Mouse (Mus musculus) adrenal gland, postnatal 25 days (tissue): Measurements from ENCODE around the gene Ly6g6c. TPM values are rescaled to one million over a fixed set of nuclear protein-coding genes. Genes with fewer than 3 reads are reported as not detected.

Source experiments
- DNase-seq: peaks from one replicate; pipeline ENCODE4 v3.0.0; 2021; ENCODE audit warnings: mixed read lengths
- total RNA-seq: library from RNA; stranded (reverse); gene quantifications from 2 replicates; pipeline ENCODE4 v1.2.3, GENCODE M21; 2021

Gene Ly6g6c
- total RNA-seq, 1 experiment from 2014 or later = not detected

DNA sequence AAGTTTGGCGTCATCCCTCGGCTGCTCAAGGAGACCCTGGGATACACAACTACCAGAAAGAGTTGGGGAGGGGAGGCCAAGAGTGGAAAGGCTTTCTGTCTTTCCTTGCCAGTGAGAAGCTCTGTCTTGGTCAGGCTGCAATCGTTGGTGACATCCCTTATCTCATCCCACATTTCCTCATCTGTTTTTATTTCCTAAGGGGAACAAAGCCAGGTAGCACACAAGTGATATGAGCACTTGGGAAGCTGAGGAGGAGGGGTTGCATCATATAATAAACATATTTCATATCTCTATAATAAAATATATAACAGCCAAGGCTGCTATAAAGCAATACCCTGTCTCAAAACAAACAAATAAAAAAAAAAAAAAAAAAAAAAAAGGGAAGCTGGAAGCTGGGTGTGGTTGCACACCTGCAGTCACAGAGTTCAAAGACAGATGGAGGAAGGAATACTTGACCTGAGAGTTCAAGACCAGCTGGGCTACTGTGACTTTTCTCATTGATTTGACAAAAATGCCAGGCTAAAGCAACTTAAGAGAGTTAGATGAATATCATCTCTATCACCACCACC is 18.8 kb downstream of the Ly6g6c start:
- DNase-seq = no peak

DNA sequence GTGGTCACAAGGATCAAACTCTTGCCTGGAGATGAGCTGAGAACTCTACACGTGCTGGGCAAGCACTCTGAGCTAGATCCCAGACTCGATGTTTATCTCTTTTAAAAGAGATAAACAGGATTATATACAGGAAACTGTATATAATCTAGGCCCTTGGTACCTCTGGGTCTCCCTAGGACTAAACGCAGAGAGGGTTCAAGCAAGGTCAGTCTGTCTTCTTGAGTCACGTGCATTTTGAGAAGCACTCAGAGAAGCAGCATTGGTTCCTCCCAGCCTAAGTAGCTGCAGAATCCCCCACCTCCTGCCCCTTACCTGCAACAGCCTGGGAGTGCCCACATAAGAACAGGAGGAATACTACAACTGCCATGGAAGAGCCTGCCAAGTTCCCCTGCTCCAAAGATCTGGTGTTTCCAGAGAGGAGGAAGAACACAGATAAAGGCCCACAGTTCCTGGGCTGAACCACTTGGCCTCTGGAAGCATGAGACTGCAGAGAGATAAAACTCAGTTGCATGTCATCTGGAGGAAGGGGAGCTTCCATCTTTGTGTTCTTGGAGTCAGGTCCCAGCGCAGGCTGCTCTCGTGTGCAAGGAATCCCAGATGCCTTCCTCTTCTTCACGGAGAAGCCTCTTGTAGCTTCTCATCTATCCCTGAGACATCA is 20.1 kb downstream of the Ly6g6c start, which contains the start of gene Ly6g6f:
Ly6g6f (minus strand) TSS at position 403 of the 658 bp plus-strand sequence.
- no peak for DNase-seq

DNA sequence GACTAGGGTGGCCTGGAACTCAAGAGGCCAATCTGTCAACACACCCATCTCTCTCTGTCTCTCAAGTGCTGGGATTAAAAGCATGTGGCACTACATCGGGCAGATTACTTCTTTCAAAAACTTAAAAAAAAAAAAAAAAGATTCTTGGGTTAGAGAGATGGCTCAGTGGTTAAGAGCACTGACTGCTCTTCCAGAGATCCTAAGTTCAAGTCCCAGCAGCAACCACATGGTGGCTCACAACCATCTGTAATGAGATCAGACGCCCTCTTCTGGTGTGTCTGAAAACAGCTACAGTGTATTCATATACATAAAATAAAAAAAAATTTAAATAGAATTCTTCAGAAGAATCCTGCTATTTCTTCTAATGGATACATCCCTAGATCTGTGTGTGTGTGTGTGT is 23.0 kb downstream of the Ly6g6c start:
- DNase-seq = no peak

GRCm38 (mm10) chr17:35088825-35089644 is 23.8 kb downstream of the Ly6g6c start, which contains the start of gene Abhd16a:
Gene Abhd16a, plus strand, starts transcription at chr17:35089263.
- DNase-seq = peak; percentile 93

GRCm38 (mm10) chr17:35090166-35090932 is 25.2 kb downstream of the Ly6g6c start:
- DNase-seq = peak; percentile 23

DNA sequence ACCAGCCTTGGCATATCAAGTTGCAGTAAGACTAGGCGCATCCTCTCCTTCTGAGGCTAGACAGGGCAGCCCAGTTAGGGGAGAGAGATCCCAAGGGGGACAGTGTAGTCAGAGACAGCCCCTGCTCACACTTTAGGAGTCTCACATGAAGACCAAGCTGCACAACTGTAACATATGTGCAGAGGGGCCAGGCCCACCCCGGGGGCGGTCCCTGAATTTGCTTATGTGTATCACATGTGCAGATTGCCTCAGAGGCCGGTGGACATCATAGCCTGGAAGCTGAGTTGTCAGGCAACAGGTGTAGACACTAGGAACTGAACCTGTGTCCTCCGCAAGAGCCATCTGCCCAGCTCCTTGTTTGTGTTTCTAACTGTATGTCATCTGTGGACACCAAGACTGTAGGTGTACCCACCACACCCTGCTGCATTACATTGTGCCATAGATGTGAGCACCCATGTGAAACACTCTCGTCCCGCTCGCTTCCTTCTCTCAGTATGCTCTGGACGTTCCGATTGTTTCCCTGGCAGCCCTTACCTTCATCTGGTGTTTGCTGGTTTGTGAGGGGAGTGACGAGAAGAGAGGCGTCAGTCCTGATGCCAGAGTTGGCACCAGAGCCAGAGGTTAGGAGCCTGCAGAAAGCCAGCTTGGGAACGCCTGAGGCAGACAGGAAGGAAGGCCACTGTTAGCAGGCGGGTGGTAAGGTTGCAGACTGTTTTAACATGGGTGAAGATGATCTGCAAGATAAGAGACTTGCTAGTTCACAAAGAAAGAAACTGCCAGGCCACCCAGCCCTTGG is 27.4 kb downstream of the Ly6g6c start:
- no peak for DNase-seq

DNA sequence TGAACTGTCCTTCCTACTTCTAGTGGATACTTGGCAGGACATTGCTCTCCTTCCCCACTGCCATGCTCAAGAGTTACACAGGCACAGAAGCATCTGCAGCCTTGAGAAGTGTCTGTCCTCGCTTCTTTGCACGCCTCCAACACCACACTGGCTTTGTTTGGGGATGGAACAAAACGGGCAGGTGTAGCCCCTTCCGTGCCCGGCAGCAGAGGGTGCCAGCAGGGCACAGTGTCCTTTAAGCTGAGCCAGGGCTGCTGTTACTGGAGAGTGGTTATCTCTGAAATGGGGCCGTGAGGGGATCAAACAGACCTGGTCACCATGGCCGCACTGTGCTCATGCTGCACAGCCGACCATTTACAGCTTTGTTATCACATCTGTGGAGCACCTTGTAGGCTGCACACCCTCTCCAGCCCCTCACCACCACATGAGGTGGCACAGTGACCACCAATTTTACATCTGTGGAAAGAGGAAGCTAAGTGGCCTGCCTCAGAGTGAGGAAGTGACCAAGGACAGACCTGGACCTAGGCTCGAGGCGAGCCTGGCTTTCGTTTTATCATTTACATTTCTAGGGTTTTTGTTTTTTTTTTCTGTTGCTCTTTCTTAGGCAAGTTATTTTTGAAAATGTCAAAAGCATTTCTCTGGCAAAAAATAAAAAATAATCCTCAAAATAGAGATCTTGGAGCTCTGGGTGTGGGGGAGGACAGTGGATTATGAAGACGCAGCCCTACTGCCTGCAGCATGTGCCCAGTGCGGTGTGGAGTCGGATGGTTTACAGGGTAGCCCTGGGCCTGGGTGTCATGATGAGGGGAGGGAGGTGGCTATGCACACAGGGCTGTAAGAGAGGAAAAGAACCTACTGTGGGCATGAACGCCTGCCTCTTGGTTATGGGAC is 29.5 kb downstream of the Ly6g6c start:
- DNase-seq = no peak

DNA sequence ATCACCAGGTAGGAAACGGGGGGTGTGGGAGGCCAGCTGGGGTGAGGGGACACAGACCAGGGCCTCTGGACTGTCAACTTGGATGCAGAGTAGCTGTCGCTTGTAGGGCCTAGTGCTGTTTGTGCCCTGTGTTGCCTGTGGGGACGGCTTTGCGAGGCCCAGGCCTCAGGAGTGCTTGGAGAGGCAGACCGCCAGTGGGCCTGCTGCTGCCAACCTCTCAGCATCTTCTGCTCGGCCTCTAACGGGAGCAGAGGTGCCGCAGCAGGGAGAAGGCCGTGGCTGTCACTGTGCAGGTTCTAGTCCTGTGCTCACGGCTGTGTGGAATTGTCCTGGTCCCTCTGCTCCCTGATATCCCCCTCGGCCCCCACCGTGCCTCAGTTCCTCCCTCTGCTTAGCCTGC is 31.4 kb downstream of the Ly6g6c start:
- DNase-seq = no peak

GRCm38 (mm10) chr17:35097164-35097655 is 32.0 kb downstream of the Ly6g6c start:
- DNase-seq = no peak

DNA sequence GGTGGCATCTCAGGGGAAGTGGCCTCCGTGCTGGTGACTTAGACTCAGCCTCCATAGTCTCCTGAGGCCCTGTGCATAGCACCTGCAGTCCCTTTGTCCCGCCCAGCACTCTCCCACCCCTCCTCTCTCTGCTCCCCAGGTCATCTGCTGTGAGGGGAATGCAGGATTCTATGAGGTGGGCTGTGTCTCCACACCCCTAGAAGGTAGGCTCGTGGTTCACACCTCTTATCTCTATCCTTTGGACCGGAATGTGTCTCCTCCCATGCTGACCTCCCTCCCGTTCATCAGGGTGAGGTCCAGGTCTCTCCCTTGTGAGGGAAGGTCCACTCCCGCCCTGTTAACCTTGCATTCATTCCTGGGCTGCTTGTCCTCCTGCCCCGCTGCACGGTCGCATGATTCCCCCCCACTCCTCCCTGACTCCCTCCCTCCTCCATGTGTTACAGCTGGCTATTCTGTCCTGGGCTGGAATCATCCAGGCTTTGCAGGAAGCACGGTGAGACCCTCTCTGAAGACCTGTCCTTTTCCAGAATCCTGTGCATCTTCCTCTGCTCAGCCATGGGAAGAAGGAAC is 35.1 kb downstream of the Ly6g6c start:
- no peak for DNase-seq

DNA sequence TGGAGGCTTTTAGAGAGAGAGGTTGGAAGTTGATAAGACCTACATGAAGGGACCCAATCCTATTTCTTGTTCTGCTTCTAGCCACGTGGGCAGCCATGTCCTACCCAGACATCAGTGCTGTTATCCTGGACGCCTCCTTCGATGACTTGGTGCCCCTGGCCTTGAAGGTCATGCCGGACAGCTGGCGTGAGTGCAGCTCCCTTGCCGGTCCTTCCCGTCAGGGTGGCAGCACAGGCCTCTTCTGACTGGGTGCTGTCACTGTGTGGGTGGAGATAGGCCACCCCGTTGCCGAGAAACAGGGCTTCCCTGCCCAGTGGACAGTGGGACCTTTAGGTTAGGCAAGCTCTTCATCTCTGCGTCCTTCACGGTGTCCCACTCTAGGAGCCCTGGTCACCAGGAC is 36.0 kb downstream of the Ly6g6c start:
- DNase-seq = peak; percentile 30

DNA sequence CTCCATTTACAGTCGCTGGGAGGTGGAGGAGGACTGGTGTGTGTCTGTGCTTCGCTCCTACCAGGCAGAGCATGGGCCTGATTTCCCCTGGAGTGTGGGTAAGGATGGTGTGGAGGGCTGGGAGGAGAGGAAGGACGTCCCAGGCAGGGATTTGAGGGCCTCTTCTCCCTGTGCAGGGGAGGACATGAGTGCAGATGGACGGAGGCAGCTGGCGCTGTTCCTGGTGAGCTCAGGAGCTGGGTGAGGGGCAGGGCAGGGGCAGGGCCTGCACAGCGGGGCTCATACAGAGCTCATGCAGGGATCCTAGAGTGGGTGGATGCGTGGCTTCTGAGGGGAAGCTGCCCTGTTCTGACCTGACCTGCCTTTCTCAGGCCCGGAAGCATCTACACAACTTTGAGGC is 37.1 kb downstream of the Ly6g6c start:
- no peak for DNase-seq

DNA sequence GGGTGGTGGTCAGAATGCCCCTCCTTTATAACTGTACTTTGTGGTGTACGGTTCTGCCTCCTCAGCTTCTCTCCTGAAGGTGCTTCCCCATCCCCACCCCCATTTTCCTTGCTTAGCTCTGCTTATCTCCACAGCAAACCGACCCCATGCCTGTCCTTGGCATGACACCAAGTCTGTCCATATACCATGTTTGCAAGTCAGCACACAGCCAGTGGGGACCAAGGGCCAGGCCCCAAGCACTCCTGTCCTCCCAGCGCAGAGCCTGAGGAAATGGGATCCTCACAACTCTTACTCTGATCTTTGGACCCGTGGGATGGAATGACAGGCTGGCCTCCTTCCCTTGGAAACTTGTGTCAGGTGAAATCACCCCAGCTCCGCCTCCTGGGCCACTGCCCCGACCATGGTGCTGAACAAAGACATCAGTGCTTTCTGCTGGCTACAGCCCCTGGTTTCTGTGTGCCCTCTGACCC is 38.1 kb downstream of the Ly6g6c start:
- no peak for DNase-seq

DNA sequence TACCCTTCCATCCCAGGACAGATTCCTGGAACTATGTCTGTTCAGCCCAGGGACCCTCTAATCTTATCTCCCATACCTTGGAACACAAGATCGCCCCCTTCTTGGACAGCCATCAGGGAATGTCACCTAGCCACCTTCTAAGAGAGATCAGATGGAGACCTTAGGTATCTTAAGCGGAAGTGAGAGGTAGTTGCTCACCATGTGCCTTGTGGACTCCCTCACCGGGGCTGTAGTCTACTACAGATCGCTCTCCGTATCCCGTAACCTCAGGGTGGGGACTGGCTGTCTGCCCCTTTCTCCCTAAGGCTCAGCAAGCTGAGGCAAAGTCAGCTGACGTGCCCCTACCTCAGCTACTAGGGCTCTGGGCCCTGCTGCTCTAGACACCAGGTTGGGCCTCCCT is 38.9 kb downstream of the Ly6g6c start:
- DNase-seq = no peak

- no peak for DNase-seq
Observed at GRCm38 (mm10) chr17:35104754-35105153, 39.6 kb downstream of the Ly6g6c start.

GRCm38 (mm10) chr17:35105740-35106389 is 40.7 kb downstream of the Ly6g6c start:
- DNase-seq = no peak

DNA sequence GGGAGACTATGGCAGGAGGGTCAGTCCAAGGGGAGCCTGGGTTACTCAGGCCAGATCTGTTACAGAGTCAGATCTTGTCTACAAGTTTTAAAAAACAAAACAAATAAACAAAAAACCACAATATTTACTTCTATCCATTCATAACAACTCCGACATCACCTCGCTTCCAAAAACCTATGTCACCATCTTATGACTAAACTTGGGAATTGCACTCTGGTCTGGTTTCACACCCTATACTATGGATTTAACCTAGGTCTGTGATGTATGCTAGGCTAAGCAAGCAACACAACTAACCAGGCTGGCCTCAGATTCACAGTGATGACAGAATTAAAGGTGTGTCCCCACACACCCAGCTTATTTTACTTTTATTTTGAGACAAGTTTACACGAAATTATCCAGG is 41.3 kb downstream of the Ly6g6c start:
- DNase-seq = no peak

DNA sequence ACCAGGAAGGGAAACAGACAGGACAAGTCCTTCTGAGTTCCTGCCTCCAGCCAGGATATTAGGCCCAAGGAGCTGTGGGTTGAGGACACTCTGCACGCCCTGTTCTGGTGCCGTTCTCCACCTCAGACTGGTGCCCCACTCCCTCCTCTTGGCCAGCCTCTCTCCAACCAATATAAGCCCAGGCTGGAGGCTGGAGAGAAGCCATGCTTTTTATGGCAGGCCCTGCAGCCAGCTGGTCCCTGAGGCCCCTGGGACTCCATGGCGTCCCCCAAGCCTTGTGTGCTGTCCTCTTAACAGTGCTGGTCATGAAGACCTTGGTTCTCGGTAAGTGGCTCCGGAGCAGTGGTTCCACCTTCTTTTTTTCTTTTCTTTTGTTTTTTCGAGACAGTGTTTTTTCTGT is 42.9 kb downstream of the Ly6g6c start, which contains the start of gene Ly6g5c:
Ly6g5c (plus strand) TSS at position 183 of the 400 bp plus-strand sequence.
- DNase-seq = no peak

GRCm38 (mm10) chr17:35111774-35112173 is 46.6 kb downstream of the Ly6g6c start:
- no peak for DNase-seq
